ENCODE assay signal across 23 mouse cellular contexts in the genomic region with DNA sequence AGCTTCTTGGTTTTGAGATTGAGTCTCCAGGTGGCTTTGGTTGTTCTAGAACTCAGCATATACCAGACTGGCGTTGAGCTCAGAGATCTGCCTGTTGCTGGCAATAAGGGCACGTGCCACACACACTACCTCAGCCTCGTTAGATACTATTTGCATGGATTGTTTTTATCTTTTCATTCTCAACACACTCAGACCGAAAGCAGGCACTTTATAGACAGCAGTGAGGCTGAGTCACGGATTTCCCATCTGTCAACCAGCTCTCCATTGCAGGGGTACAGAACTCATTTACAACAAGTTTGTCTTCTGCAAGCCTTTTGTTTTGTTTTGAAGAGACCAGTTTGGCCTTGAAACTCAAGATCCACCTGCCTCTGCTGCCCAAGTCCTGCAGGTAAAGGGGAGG. TPM values are rescaled to one million over a fixed set of nuclear protein-coding genes. Genes with fewer than 3 reads are reported as not detected.
DNase-seq lines count a peak whose midpoint lies in the region; ATAC-seq and TF ChIP-seq lines count a peak whose summit lies in the region.
"Had no signal": no experiment of that assay in that cellular context is flagged by ENCODE, and none has a peak within 500 bp of the region (broad histone marks: within the 10 kb centered on the region; RNA-seq: fewer than 3 reads in every experiment).

No protein-coding gene starts in this region.

- H3K27ac ChIP-seq in cerebellum, adult 2 months (ENCODE audit: insufficient read depth, low read length): peak overlapping the region; percentile 64
- peak overlapping the region; percentile 32; the same call in 1 of the 2 replicates for H3K27ac ChIP-seq in layer of hippocampus, adult 2 months
- H3K27ac ChIP-seq: embryonic facial prominence, embryonic 13.5 days; embryonic facial prominence, embryonic 15.5 days; forebrain, embryonic 10.5 days; forebrain, embryonic 12.5 days had no signal

- no peak for TF ChIP-seq POLR2A in cerebellum, adult 2 months (IDR thresholded peaks at IDR 0.05; ENCODE audit: borderline replicate concordance, insufficient read depth, low read length)

- peaks cover 59% of the 10 kb centered on the region for H3K4me1 ChIP-seq in cerebellum, adult 2 months (ENCODE audit: control insufficient read depth, insufficient read depth, low read length)
- H3K4me1 ChIP-seq: embryonic facial prominence, embryonic 13.5 days; embryonic facial prominence, embryonic 15.5 days; forebrain, embryonic 12.5 days had no signal

- DNase-seq in cerebellum, adult 2 months: no peak
- peak in 1 of 2 experiments; percentile 66 for DNase-seq in layer of hippocampus, adult 2 months (ENCODE audit: low spot score in 2 of 2)
- DNase-seq in layer of hippocampus, adult 11-12 months (ENCODE audit: low spot score): no peak
- DNase-seq in brain, adult 2 months (ENCODE audit: low read depth, low spot score): peak; percentile 72
- no peak for DNase-seq in adrenal gland, postnatal 4 days (ENCODE audit: low spot score in 2 of 2)
- DNase-seq: adrenal gland, adult 2 months; adrenal gland, postnatal 10 days; adrenal gland, postnatal 25 days; cerebellum, adult 18-20 months; cerebellum, adult 9-10 months; cerebellum, postnatal 14 days; cerebellum, postnatal 36 days; embryo, embryonic 11 days had no signal

- no peak for TF ChIP-seq CTCF in cerebellum, adult 2 months (IDR thresholded peaks at IDR 0.05; ENCODE audit: borderline replicate concordance, insufficient read depth, low read depth, low read length)
- TF ChIP-seq CTCF in layer of hippocampus, adult 2 months (conservative IDR thresholded peaks at IDR 0.05): no peak

- ATAC-seq in cerebellum, adult (ENCODE audit: insufficient number of reproducible peaks, low FRiP score, low TSS enrichment): no peak
- ATAC-seq: forebrain, embryonic 14.5 days; forebrain, embryonic 16.5 days had no signal

- no peak overlapping the region for H3K4me3 ChIP-seq in cerebellum, adult 2 months (replicated peaks; ENCODE audit: insufficient read depth, low read depth, low read length)
- H3K4me3 ChIP-seq in layer of hippocampus, adult 2 months: no peak overlapping the region
- H3K4me3 ChIP-seq: embryonic facial prominence, embryonic 13.5 days; embryonic facial prominence, embryonic 15.5 days; erythroblast, embryonic 14.5 days; forebrain, embryonic 10.5 days; forebrain, embryonic 12.5 days had no signal

- 47% methylated on average over 5 of the region's 5 CpGs for WGBS in cerebellum, adult 2 months

- H3K27me3 ChIP-seq in cerebellum, adult 2 months (ENCODE audit: control insufficient read depth, insufficient read depth, low read length): no peaks in the 10 kb centered on the region
- H3K27me3 ChIP-seq: embryonic facial prominence, embryonic 13.5 days; embryonic facial prominence, embryonic 15.5 days; forebrain, embryonic 12.5 days had no signal

RNA-seq across cellular contexts. Expression of gene Selenoo, which starts 8.6 kb away (rescaled TPM):
- 58.1 and 65.6 TPM in 2 replicates for polyA plus RNA-seq in cerebellum, adult 2 months (2012; rRNA removed)
- total RNA-seq in layer of hippocampus, adult 2 months (2021): 10 to 100 TPM; 21.2 to 22.0 TPM
- total RNA-seq in adrenal gland, postnatal 4 days (2021): 10 to 100 TPM; 30.7 to 35.0 TPM

RNA-seq across cellular contexts. Expression of gene Trabd, which starts 22.5 kb away (rescaled TPM):
- 52.5 and 56.4 TPM in 2 replicates for polyA plus RNA-seq in cerebellum, adult 2 months (2012; rRNA removed)
- 10 to 100 TPM; 21.4 to 24.2 TPM for total RNA-seq in layer of hippocampus, adult 2 months (2021)
- total RNA-seq in adrenal gland, postnatal 4 days (2021): 10 to 100 TPM; 45.5 to 45.6 TPM

RNA-seq across cellular contexts. Expression of gene Tubgcp6, which starts 25.5 kb away (rescaled TPM):
- 77.4 and 82.1 TPM in 2 replicates for polyA plus RNA-seq in cerebellum, adult 2 months (2012; rRNA removed)
- 10 to 100 TPM; 31.0 to 31.5 TPM for total RNA-seq in layer of hippocampus, adult 2 months (2021)
- 10 to 100 TPM; 20.1 to 24.8 TPM for total RNA-seq in adrenal gland, postnatal 4 days (2021)

RNA-seq across cellular contexts. Expression of gene Hdac10, which starts 31.1 kb away (rescaled TPM):
- polyA plus RNA-seq in cerebellum, adult 2 months (2012; rRNA removed): 31.4 and 36.3 TPM in 2 replicates
- total RNA-seq in layer of hippocampus, adult 2 months (2021): 10 to 100 TPM; 16.3 to 17.9 TPM
- total RNA-seq in adrenal gland, postnatal 4 days (2021): 10 to 100 TPM; 19.8 TPM

RNA-seq across cellular contexts. Expression of gene Panx2, which starts 37.9 kb away (rescaled TPM):
- 134 and 155 TPM in 2 replicates for polyA plus RNA-seq in cerebellum, adult 2 months (2012; rRNA removed)
- total RNA-seq in layer of hippocampus, adult 2 months (2021): 100 to 1,000 TPM; 159 to 177 TPM
- 1 to 10 TPM; 3.4 to 3.5 TPM for total RNA-seq in adrenal gland, postnatal 4 days (2021)
- total RNA-seq: MEL had no signal
- polyA plus RNA-seq: C2C12; erythroblast, embryonic 14.5 days had no signal
